Mouse (Mus musculus) spleen, postnatal 10 days (tissue): ENCODE data around the gene Donson.

Experiments
- DNase-seq, 2 experiments: peaks; one replicate each; pipeline ENCODE4 v3.0.0; 2021 to 2022; ENCODE audit warnings: low spot score in 2 of 2

Gene Donson

GRCm38 (mm10) chr16:91689791-91690190, 1.2 kb upstream of the Donson start:
- no peak for DNase-seq

GRCm38 (mm10) chr16:91688023-91688618, 449 bp downstream of the Donson start:
- DNase-seq: peak in 1 of 2 experiments; percentile 57

- DNase-seq: no peak
These were observed 2.2 kb downstream of the Donson start for GRCm38 (mm10) chr16:91686369-91686768.

GRCm38 (mm10) chr16:91685526-91685925, 3.0 kb downstream of the Donson start:
- DNase-seq: no peak

- no peak for DNase-seq
These were observed 7.9 kb downstream of the Donson start for GRCm38 (mm10) chr16:91680656-91681055.

- no peak for DNase-seq
These were observed 10.2 kb downstream of the Donson start for GRCm38 (mm10) chr16:91678147-91678911.

GRCm38 (mm10) chr16:91674500-91674899, 14.1 kb downstream of the Donson start:
- DNase-seq: no peak

GRCm38 (mm10) chr16:91663795-91664194, 24.8 kb downstream of the Donson start:
- DNase-seq: no peak

GRCm38 (mm10) chr16:91662336-91662735, 26.2 kb downstream of the Donson start:
- no peak for DNase-seq

GRCm38 (mm10) chr16:91661397-91661796, 27.2 kb downstream of the Donson start:
- no peak for DNase-seq

- DNase-seq: no peak
These were observed 28.8 kb downstream of the Donson start for GRCm38 (mm10) chr16:91659798-91660197.

GRCm38 (mm10) chr16:91658471-91658870, 30.1 kb downstream of the Donson start:
- no peak for DNase-seq

GRCm38 (mm10) chr16:91657285-91657684, 31.3 kb downstream of the Donson start:
- no peak for DNase-seq

GRCm38 (mm10) chr16:91655285-91655684, 33.3 kb downstream of the Donson start:
- no peak for DNase-seq

GRCm38 (mm10) chr16:91652191-91652590, 36.4 kb downstream of the Donson start:
- no peak for DNase-seq

GRCm38 (mm10) chr16:91649781-91650180, 38.8 kb downstream of the Donson start:
- DNase-seq: no peak

- DNase-seq: no peak
These were observed 39.3 kb downstream of the Donson start for GRCm38 (mm10) chr16:91649246-91649645.

GRCm38 (mm10) chr16:91648220-91648550, 40.4 kb downstream of the Donson start:
- peak; percentile 83 to 88 for DNase-seq

- DNase-seq: peak; percentile 93 to 96
These were observed 40.9 kb downstream of the Donson start, which contains the start of gene Son for GRCm38 (mm10) chr16:91647461-91648219. Gene Son (plus strand): TSS chr16:91647506.

- peak in 1 of 2 experiments; percentile 95 for DNase-seq
These were observed 41.7 kb downstream of the Donson start, which contains the start of gene Gart for GRCm38 (mm10) chr16:91646681-91647419. Gene Gart (minus strand): TSS chr16:91646952.

GRCm38 (mm10) chr16:91645995-91646602, 42.5 kb downstream of the Donson start:
- DNase-seq: peak in 1 of 2 experiments; percentile 45
